Mouse (Mus musculus) limb, embryonic 15.5 days (tissue): ENCODE data around the gene Cse1l. TPM values are rescaled to one million over a fixed set of nuclear protein-coding genes. Genes with fewer than 3 reads are reported as not detected.
A peak's percentile ranks its signal among the peaks of the same experiment; 100 is the strongest.

Experiments used
- ATAC-seq: fragments of 200-750 bp; cut with Nextera tagmentation; 2 replicates; pipeline ENCODE4 v1.8.0; 2017; ENCODE audit warnings: low read depth, moderate TSS enrichment; ENCODE audit not compliant: insufficient number of reproducible peaks, low FRiP score, low TSS enrichment
- H3K27ac ChIP-seq: fragments of 300-500 bp; sonication (generic); 2 replicates; pipeline ENCODE4 v1.5.1; 2015; ENCODE audit warnings: moderate library complexity, mild to moderate bottlenecking, inconsistent platforms
- H3K27me3 ChIP-seq: fragments of 300-500 bp; sonication (generic); 2 replicates; pipeline ENCODE4 v1.6.1; 2015; ENCODE audit warnings: inconsistent platforms
- H3K36me3 ChIP-seq: fragments of 300-500 bp; sonication (generic); 2 replicates; pipeline ENCODE4 v1.6.1; 2015; ENCODE audit warnings: inconsistent platforms
- H3K4me1 ChIP-seq: fragments of 300-500 bp; sonication (generic); 2 replicates; pipeline ENCODE4 v1.6.1; 2015; ENCODE audit warnings: inconsistent platforms
- H3K4me2 ChIP-seq: fragments of 300-500 bp; sonication (generic); 2 replicates; pipeline ENCODE4 v1.6.1; 2015; ENCODE audit warnings: mild to moderate bottlenecking, inconsistent platforms
- H3K4me3 ChIP-seq: fragments of 300-500 bp; sonication (generic); 2 replicates; pipeline ENCODE4 v1.5.1; 2015; ENCODE audit warnings: mild to moderate bottlenecking, inconsistent platforms
- H3K9ac ChIP-seq: fragments of 300-500 bp; sonication (generic); 2 replicates; pipeline ENCODE4 v1.6.1; 2015; ENCODE audit warnings: inconsistent platforms
- H3K9me3 ChIP-seq: fragments of 300-500 bp; sonication (generic); 2 replicates; pipeline ENCODE4 v1.6.1; 2016; ENCODE audit warnings: inconsistent platforms
- WGBS: fragments of 180-500 bp; shearing (Covaris S2); methylation state at CpG from one replicate; pipeline ENCODE4 v1.1.7; 2015; 5-methylcytosine and 5-hydroxymethylcytosine counted together
- polyA plus RNA-seq: library from polyadenylated mRNA; unstranded; fragments of >200 nt; fragmentation: Nextera tagmentation; extraction: Ambion mirVana; gene quantifications from 2 replicates; pipeline ENCODE4 v1.2.1, GENCODE M21; 2015

Cse1l gene
- polyA plus RNA-seq, 1 experiment from 2014 or later, result 83.7 TPM

DNA sequence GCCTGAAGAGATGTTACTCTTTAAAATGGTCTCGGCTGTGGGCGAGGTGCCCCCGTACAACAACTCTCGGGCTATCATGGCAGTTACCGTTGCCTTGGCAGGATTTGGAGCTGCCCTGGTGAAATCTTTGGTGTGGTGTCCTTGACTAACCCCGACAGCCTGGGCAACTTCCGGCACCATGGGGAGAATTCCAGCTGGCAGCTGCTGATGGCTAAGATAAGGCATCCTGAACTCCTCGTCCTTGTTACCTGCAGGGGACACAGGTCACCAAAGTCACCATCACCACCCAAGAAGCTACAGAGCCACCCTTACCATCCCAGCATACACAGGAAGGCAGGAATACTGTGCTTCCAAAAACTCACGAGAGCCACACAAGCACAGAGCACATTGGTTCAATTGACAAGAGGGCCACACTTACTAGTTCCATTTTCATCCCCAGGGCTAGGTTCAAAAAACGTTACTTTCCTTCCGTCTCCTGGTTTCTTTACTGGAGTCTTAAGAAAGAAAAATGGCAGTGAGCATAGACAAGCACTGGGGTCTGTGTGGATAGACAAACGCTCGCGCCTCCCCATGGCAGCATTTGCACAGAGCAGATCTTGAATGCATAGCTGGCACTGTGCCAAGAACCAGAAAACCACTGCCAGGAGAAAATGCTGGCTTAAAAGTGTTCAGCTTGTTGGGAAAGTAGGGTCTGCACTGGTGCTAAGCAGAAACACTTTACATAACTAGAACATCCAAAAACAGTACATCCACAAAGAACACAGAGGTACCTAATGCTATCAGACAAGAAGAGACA lies 45.2 kb downstream of the Cse1l start:
- Histone ChIP-seq H3K4me3 (no peak overlapping the region), H3K4me2 (no peak overlapping the region), H3K9ac (no peak overlapping the region), H3K4me1 (peaks cover 5% of the 10 kb centered on the region; the same call in 1 of the 2 replicates), H3K9me3 (no peaks in the 10 kb centered on the region), H3K27ac (peak overlapping the region; percentile 6; the same call in 1 of the 2 replicates), H3K36me3 (peaks cover 94% of the 10 kb centered on the region), H3K27me3 (no peaks in the 10 kb centered on the region)
- WGBS, result 73% methylated on average over 14 of the region's 14 CpGs
- no peak for ATAC-seq

DNA sequence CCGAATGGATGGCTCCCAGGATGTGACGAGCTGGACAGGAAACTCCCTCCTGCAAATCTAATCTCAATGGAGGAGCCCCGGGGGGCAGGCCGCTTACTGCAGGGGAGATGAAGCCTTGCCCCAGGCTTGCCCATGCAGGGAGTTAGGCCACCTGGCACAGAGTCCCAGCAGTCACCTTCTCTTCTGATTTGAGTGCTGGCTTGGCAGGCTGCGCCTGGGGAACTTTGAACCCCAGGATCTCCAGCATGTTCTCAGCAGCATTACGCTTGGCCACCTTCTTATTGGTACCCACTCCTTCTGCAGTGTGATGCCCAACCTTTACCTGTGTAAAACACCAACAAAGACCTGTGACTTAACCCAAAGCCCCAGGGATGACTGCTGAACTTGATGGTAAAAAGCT lies 46.3 kb downstream of the Cse1l start:
- no peaks in the 10 kb centered on the region for H3K9me3 ChIP-seq
- H3K27me3 ChIP-seq, result no peaks in the 10 kb centered on the region
- peaks cover 95% of the 10 kb centered on the region for H3K36me3 ChIP-seq
- H3K27ac ChIP-seq, result peak overlapping the region; percentile 6; the same call in 1 of the 2 replicates
- no peak for ATAC-seq
- no peak overlapping the region for H3K4me2 ChIP-seq
- WGBS, result 87% methylated on average over 6 of the region's 6 CpGs
- H3K9ac ChIP-seq, result no peak overlapping the region
- peaks cover 5% of the 10 kb centered on the region; the same call in 1 of the 2 replicates for H3K4me1 ChIP-seq
- no peak overlapping the region for H3K4me3 ChIP-seq

DNA sequence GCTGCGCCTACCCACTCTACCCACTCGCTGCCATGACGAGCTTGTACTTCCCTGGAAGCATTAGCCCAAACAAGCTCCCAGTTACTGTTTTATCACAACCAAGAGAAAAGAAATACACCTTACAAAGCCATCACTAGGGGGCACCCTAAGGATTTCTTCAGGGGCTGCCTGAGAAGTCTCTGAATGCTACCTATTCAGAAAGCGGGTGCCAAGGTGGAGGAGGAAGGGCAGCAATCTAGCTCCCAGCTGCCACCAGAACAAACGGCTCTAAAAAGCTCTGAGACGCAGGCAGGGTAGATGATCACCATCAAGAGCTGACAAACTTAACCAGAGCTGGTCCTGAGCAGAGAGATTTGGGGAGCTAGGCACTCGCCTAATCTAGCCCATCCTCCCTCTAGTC lies 51.0 kb downstream of the Cse1l start:
- peaks cover 89% of the 10 kb centered on the region for H3K36me3 ChIP-seq
- ATAC-seq, result no peak
- no peaks in the 10 kb centered on the region for H3K9me3 ChIP-seq
- 0 out of 2 replicates have a peak overlapping the region, but pooled peaks have one; percentile 12 for H3K27ac ChIP-seq
- H3K4me1 ChIP-seq, result 0 out of 2 replicates have a peak, but pooled peaks cover 4% of the 10 kb centered on the region
- H3K27me3 ChIP-seq, result no peaks in the 10 kb centered on the region
- 61% methylated on average over 7 of the region's 7 CpGs for WGBS
- H3K4me3 ChIP-seq, result no peak overlapping the region
- H3K9ac ChIP-seq, result no peak overlapping the region
- H3K4me2 ChIP-seq, result no peak overlapping the region

GRCm38 (mm10) chr2:166960648-166961330 lies 54.9 kb downstream of the Cse1l start:
- no peak overlapping the region for H3K4me2 ChIP-seq
- peaks cover 57% of the 10 kb centered on the region for H3K36me3 ChIP-seq
- H3K27ac ChIP-seq, result peak overlapping the region; percentile 33; the same call in 1 of the 2 replicates
- no peak overlapping the region for H3K4me3 ChIP-seq
- H3K9ac ChIP-seq, result no peak overlapping the region
- H3K27me3 ChIP-seq, result no peaks in the 10 kb centered on the region
- ATAC-seq, result no peak
- 0 out of 2 replicates have a peak, but pooled peaks cover 4% of the 10 kb centered on the region for H3K4me1 ChIP-seq
- H3K9me3 ChIP-seq, result no peaks in the 10 kb centered on the region
- 74% methylated on average over 8 of the region's 8 CpGs for WGBS

- Histone ChIP-seq H3K4me1 (0 out of 2 replicates have a peak, but pooled peaks cover 4% of the 10 kb centered on the region), H3K9me3 (no peaks in the 10 kb centered on the region), H3K9ac (no peak overlapping the region), H3K4me2 (no peak overlapping the region), H3K27ac (no peak overlapping the region), H3K4me3 (no peak overlapping the region), H3K27me3 (no peaks in the 10 kb centered on the region), H3K36me3 (peaks cover 36% of the 10 kb centered on the region)
- no peak for ATAC-seq
- 53% methylated on average over 8 of the region's 8 CpGs for WGBS
These were observed 57.4 kb downstream of the Cse1l start for GRCm38 (mm10) chr2:166963257-166963656.

GRCm38 (mm10) chr2:166964773-166965172 lies 58.9 kb downstream of the Cse1l start:
- H3K4me3 ChIP-seq, result no peak overlapping the region
- H3K27ac ChIP-seq, result no peak overlapping the region
- no peaks in the 10 kb centered on the region for H3K9me3 ChIP-seq
- no peak for ATAC-seq
- peaks cover 21% of the 10 kb centered on the region for H3K36me3 ChIP-seq
- 88% methylated on average over 2 of the region's 2 CpGs for whole genome bisulfite sequencing
- H3K4me1 ChIP-seq, result 0 out of 2 replicates have a peak, but pooled peaks cover 4% of the 10 kb centered on the region
- H3K4me2 ChIP-seq, result no peak overlapping the region
- no peaks in the 10 kb centered on the region for H3K27me3 ChIP-seq
- H3K9ac ChIP-seq, result no peak overlapping the region

- Histone ChIP-seq H3K4me1 (peaks cover 40% of the 10 kb centered on the region), H3K9ac (no peak overlapping the region), H3K4me3 (no peak overlapping the region), H3K27ac (no peak overlapping the region), H3K9me3 (no peaks in the 10 kb centered on the region), H3K27me3 (no peaks in the 10 kb centered on the region), H3K4me2 (no peak overlapping the region), H3K36me3 (no peaks in the 10 kb centered on the region)
- WGBS, result 67% methylated on average over 1 of the region's 1 CpGs
- ATAC-seq, result no peak
These were observed 67.3 kb downstream of the Cse1l start for GRCm38 (mm10) chr2:166973153-166973552.

GRCm38 (mm10) chr2:166974177-166974872 lies 68.5 kb downstream of the Cse1l start:
- Histone ChIP-seq H3K27ac (peak overlapping the region; percentile 50; the same call in 1 of the 2 replicates), H3K4me1 (peaks cover 41% of the 10 kb centered on the region), H3K36me3 (peaks cover 2% of the 10 kb centered on the region; the same call in 1 of the 2 replicates), H3K4me3 (no peak overlapping the region), H3K27me3 (no peaks in the 10 kb centered on the region), H3K9ac (no peak overlapping the region), H3K9me3 (no peaks in the 10 kb centered on the region), H3K4me2 (no peak overlapping the region)
- WGBS, result 59% methylated on average over 6 of the region's 6 CpGs
- no peak for ATAC-seq

DNA sequence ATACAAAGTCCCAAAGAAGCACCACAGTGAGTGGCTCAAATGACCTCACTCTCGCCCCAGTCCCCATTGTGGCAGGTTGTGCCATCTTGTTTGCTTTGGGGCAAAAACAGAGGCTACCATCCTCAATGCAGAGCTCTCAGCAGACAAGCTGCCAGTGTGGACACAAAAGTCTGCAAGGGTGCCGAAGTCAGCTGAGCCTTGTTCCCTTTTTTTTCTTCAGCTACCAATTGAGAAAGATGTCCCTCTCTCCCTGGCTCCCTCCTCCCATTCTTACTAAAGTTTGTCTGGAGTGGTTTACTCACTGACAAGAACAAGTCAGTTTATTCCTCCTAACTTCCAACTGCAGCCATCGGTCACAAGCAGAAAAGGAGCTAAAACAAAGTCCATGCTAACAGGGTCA lies 70.5 kb downstream of the Cse1l start:
- Histone ChIP-seq H3K4me2 (no peak overlapping the region), H3K9ac (no peak overlapping the region), H3K9me3 (no peaks in the 10 kb centered on the region), H3K4me3 (no peak overlapping the region), H3K27me3 (no peaks in the 10 kb centered on the region), H3K27ac (peak overlapping the region; percentile 72), H3K4me1 (peaks cover 41% of the 10 kb centered on the region), H3K36me3 (peaks cover 2% of the 10 kb centered on the region; the same call in 1 of the 2 replicates)
- WGBS, result 58% methylated on average over 3 of the region's 3 CpGs
- no peak for ATAC-seq

DNA sequence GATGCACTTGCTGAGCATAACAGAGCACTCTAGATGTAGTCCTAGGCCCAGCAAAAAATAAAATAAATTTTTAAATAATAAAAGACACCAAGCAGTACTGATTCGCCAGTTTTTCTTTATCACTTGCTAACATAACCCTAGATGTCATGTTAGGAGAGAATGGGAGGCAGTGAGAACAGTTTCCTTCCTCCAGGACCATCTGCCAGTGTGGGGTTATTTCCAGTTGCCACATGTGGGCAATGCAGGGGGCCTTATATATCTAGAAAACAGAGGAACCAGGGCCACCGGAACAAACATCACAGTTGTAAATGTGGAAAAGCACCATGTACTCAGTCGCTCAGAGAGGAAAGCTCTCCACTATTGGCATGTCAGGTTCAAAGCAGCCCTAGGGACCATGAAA lies 71.7 kb downstream of the Cse1l start:
- Histone ChIP-seq H3K9ac (no peak overlapping the region), H3K4me1 (peaks cover 41% of the 10 kb centered on the region), H3K27ac (peak overlapping the region; percentile 72), H3K4me3 (no peak overlapping the region), H3K9me3 (no peaks in the 10 kb centered on the region), H3K36me3 (peaks cover 2% of the 10 kb centered on the region; the same call in 1 of the 2 replicates), H3K4me2 (no peak overlapping the region), H3K27me3 (no peaks in the 10 kb centered on the region)
- WGBS, result 59% methylated on average over 3 of the region's 3 CpGs
- no peak for ATAC-seq

GRCm38 (mm10) chr2:166980161-166980560 lies 74.3 kb downstream of the Cse1l start:
- H3K27ac ChIP-seq, result no peak overlapping the region
- H3K4me2 ChIP-seq, result no peak overlapping the region
- H3K9me3 ChIP-seq, result no peaks in the 10 kb centered on the region
- peaks cover 30% of the 10 kb centered on the region for H3K4me1 ChIP-seq
- 82% methylated on average over 2 of the region's 2 CpGs for WGBS
- no peak overlapping the region for H3K4me3 ChIP-seq
- no peak for ATAC-seq
- H3K36me3 ChIP-seq, result peaks cover 2% of the 10 kb centered on the region; the same call in 1 of the 2 replicates
- no peaks in the 10 kb centered on the region for H3K27me3 ChIP-seq
- no peak overlapping the region for H3K9ac ChIP-seq
